Mouse (Mus musculus): Measurements from ENCODE around the gene Rpl9-ps6. TPM values are rescaled to one million over a fixed set of nuclear protein-coding genes. Genes with fewer than 3 reads are reported as not detected.
"Not testable (repeated sequence)": the region's sequence is repeated elsewhere in the genome, so short reads cannot be mapped to it uniquely, and the experiment has no call there.

Rpl9-ps6 gene
- polyA plus RNA-seq, 1 experiment, result not detected

DNA sequence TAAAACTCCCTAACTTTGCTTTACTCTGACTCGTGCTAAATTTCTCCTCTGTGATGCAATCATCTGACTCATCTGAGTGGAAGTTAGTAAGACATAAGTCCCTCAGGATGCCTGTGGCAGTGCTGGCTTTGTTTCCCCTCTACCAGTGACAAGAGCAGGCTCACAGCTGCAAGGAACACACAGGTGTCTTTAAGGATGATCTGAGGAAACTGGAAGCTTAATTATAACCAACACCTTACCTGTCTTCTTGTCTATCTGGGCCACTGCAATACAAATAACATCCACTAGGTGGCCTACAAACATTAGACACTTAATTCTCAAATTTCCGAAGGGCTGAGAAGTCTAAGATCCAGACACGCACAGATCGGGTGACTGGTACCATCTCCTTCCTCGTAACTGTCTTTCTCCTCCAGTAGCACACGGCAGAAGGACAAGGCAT is 3.7 kb upstream of the Rpl9-ps6 start:
- WGBS, result 15% methylated on average over 6 of the region's 6 CpGs
- H3K27ac ChIP-seq (ENCODE audit: insufficient read depth, low read depth, low read length), result no peak overlapping the region
- TF ChIP-seq POLR2A (IDR thresholded peaks at IDR 0.05; ENCODE audit: insufficient read depth, low read depth, low read length) (no peak), CTCF (IDR thresholded peaks at IDR 0.05; ENCODE audit: insufficient read depth, low read depth, low read length) (no peak)
- no peaks in the 10 kb centered on the region for H3K4me1 ChIP-seq (ENCODE audit: control insufficient read depth, insufficient read depth, low read length)
- no peak overlapping the region for H3K4me3 ChIP-seq (ENCODE audit: insufficient read depth, low read depth, low read length)

DNA sequence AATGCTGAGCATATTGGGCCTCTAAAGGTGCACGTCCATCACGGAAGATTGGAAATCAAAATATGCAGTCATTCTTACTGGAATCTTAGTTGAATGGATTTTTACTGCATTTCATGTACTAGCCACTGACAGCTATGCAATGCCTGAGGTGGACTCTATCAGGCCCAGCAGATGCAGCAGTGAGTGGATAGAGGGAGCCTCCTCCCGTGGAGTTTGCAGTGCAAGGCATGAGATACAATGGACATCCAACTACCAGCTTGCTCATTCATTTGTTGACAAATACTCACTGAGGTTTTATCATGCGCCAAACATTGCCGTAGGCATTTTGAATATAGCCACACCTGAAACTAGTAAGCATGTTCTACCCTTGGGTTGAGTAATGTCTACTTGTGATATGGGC is 947 bp upstream of the Rpl9-ps6 start:
- no peak overlapping the region for H3K27ac ChIP-seq (ENCODE audit: insufficient read depth, low read depth, low read length)
- H3K4me1 ChIP-seq (ENCODE audit: control insufficient read depth, insufficient read depth, low read length), result no peaks in the 10 kb centered on the region
- 94% methylated on average over 5 of the region's 5 CpGs for WGBS
- TF ChIP-seq POLR2A (IDR thresholded peaks at IDR 0.05; ENCODE audit: insufficient read depth, low read depth, low read length), result no peak
- TF ChIP-seq CTCF (IDR thresholded peaks at IDR 0.05; ENCODE audit: insufficient read depth, low read depth, low read length), result no peak
- no peak overlapping the region for H3K4me3 ChIP-seq (ENCODE audit: insufficient read depth, low read depth, low read length)

DNA sequence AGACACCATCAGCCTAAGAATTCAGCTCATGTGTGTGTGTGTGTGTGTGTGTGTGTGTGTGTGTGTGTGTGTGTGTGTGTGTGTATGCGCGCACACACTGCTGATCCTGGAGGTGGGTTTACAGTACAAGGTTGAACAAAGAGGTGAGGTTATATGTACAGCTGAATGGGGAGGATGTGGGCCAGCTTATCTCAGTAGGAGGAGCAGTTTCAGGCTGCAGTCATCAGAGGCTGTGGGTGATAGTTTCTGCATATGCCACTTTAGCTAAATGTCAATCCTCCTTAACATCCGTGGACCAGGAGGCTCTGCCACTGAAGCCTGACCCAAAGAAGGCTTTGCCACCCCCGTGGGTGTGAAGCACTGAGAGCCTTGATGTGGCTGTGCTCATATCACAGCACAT is 1.1 kb downstream of the Rpl9-ps6 start:
- no peak overlapping the region for H3K27ac ChIP-seq (ENCODE audit: insufficient read depth, low read depth, low read length)
- no peak for TF ChIP-seq POLR2A (IDR thresholded peaks at IDR 0.05; ENCODE audit: insufficient read depth, low read depth, low read length)
- TF ChIP-seq CTCF (IDR thresholded peaks at IDR 0.05; ENCODE audit: insufficient read depth, low read depth, low read length), result no peak
- H3K4me1 ChIP-seq (ENCODE audit: control insufficient read depth, insufficient read depth, low read length), result no peaks in the 10 kb centered on the region
- H3K4me3 ChIP-seq (ENCODE audit: insufficient read depth, low read depth, low read length), result no peak overlapping the region
- 85% methylated on average over 4 of the region's 4 CpGs for WGBS

DNA sequence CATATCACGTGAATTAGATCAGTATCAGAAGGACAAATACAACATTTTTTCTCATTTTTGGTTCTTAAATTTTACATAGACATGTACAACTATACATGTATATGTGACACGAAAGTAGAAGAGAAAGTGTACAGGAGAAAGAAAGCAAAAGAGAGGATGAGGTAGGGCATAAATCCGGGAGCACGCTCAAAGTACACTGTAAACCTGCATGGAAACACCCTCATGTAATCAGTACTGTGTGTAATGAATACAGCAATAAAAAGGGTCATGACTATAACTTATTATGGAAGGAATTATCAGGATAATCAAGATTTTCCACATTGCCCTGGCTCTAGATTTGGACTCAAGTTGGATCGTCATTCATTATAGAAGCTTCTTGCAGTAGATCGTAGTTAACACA is 3.3 kb downstream of the Rpl9-ps6 start:
- Histone ChIP-seq H3K4me1 (ENCODE audit: control insufficient read depth, insufficient read depth, low read length) (no peaks in the 10 kb centered on the region), H3K27ac (ENCODE audit: insufficient read depth, low read depth, low read length) (no peak overlapping the region), H3K4me3 (ENCODE audit: insufficient read depth, low read depth, low read length) (no peak overlapping the region)
- WGBS, result 95% methylated on average over 6 of the region's 6 CpGs
- no peak for TF ChIP-seq CTCF (IDR thresholded peaks at IDR 0.05; ENCODE audit: insufficient read depth, low read depth, low read length)
- no peak for TF ChIP-seq POLR2A (IDR thresholded peaks at IDR 0.05; ENCODE audit: insufficient read depth, low read depth, low read length)

GRCm38 (mm10) chr19:32457631-32458030 is 8.7 kb downstream of the Rpl9-ps6 start:
- 90% methylated on average over 8 of the region's 8 CpGs for WGBS
- H3K4me3 ChIP-seq (ENCODE audit: insufficient read depth, low read depth, low read length), result not testable (repeated sequence)

DNA sequence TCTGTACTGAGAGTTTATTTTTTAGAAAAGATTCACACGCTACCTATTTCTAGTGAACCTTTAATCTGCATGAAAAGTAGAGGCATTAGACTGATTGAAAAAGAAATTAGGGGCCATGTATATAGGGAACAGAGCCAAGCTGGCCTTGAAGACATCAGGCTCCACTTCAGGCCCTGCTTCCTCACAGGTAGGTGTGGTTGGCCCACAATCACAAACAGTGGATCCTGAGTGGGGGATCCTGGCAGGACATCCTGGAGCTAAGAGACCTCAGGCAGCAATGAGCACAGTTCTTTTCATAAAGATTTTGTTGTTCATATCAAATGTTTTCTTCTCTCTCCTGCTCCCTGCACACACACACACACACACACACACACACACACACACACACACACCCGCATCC is 9.6 kb downstream of the Rpl9-ps6 start:
- 69% methylated on average over 2 of the region's 2 CpGs for WGBS

More at GRCm38 (mm10) chr19:32457631-32458030, 8.7 kb downstream of the Rpl9-ps6 start:
- H3K27ac ChIP-seq (ENCODE audit: insufficient read depth, low read depth, low read length); H3K4me1 ChIP-seq (ENCODE audit: control insufficient read depth, insufficient read depth, low read length): not testable (repeated sequence)

DNA sequence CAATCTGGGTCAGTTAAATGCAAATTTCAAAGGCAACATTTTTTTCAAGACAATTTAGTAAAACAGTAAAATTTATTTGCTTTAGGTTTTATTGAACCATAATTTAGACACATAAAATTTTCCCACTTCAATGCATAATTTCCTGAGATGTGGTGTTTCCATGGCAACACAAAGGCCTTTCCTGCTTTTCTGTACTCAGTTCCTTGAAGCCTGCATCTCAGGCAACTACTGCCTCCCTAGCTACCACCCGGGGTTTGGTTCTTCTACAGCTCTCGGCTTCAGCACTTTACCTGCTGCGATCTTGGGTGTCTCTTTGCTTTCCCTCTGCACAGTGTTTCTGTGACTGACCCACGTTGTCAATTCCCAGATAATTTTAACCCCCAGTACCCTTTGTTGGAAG is 14.1 kb downstream of the Rpl9-ps6 start:
- 49% methylated on average over 4 of the region's 4 CpGs for WGBS
- H3K27ac ChIP-seq (ENCODE audit: insufficient read depth, low read depth, low read length), result no peak overlapping the region
- TF ChIP-seq CTCF (IDR thresholded peaks at IDR 0.05; ENCODE audit: insufficient read depth, low read depth, low read length) (no peak), POLR2A (IDR thresholded peaks at IDR 0.05; ENCODE audit: insufficient read depth, low read depth, low read length) (no peak)
- H3K4me1 ChIP-seq (ENCODE audit: control insufficient read depth, insufficient read depth, low read length), result peaks cover 2% of the 10 kb centered on the region; the same call in 1 of the 2 replicates
- no peak overlapping the region for H3K4me3 ChIP-seq (ENCODE audit: insufficient read depth, low read depth, low read length)

More for the DNA sequence above, 9.6 kb downstream of the Rpl9-ps6 start:
- Histone ChIP-seq H3K4me3 (ENCODE audit: insufficient read depth, low read depth, low read length) (no peak overlapping the region), H3K27ac (ENCODE audit: insufficient read depth, low read depth, low read length) (no peak overlapping the region), H3K4me1 (ENCODE audit: control insufficient read depth, insufficient read depth, low read length) (peaks cover 2% of the 10 kb centered on the region; the same call in 1 of the 2 replicates)
- TF ChIP-seq POLR2A (IDR thresholded peaks at IDR 0.05; ENCODE audit: insufficient read depth, low read depth, low read length), result no peak
- no peak for TF ChIP-seq CTCF (IDR thresholded peaks at IDR 0.05; ENCODE audit: insufficient read depth, low read depth, low read length)

DNA sequence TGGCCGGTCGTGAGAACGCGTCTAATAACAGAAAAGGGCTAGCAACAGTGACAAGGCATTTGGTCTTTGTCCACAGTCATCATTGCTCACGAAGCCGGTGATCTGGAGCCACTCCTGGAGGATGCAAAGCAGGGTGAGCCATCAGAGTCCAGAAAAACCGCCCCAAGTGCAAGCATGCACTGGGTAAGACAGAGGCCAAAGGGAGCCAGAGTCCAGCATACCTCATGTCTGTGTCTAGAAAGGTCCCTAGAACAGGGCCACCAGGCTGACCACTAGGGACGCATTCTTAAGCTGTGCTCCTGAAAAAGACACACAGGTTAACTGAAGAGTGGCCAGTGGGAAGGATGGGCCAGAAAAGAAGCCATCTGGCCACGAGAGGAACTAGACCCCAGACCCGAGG is 17.4 kb downstream of the Rpl9-ps6 start:
- Histone ChIP-seq H3K27ac (ENCODE audit: insufficient read depth, low read depth, low read length) (no peak overlapping the region), H3K4me3 (ENCODE audit: insufficient read depth, low read depth, low read length) (no peak overlapping the region), H3K4me1 (ENCODE audit: control insufficient read depth, insufficient read depth, low read length) (no peaks in the 10 kb centered on the region)
- no peak for TF ChIP-seq CTCF (IDR thresholded peaks at IDR 0.05; ENCODE audit: insufficient read depth, low read depth, low read length)
- no peak for TF ChIP-seq POLR2A (IDR thresholded peaks at IDR 0.05; ENCODE audit: insufficient read depth, low read depth, low read length)
- WGBS, result 94% methylated on average over 10 of the region's 10 CpGs

DNA sequence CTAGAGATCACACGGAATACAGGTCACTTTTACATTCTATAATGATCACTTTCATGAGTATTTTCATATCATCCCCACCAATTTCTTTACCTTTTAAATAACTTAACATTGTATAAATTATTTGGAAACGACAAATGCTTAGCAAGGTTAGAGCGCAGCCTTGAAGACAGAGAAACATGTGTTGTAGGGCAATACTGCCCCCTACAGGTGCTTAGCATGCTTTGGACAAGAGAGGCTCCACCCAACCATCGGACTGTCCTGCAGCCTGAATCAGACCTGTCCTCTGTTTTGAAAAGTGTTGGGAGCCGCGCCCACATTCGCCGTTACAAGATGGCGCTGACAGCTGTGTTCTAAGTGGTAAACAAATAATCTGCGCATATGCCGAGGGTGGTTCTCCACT is 24.8 kb downstream of the Rpl9-ps6 start:
- TF ChIP-seq CTCF (IDR thresholded peaks at IDR 0.05; ENCODE audit: insufficient read depth, low read depth, low read length) (no peak), POLR2A (IDR thresholded peaks at IDR 0.05; ENCODE audit: insufficient read depth, low read depth, low read length) (no peak)
- 97% methylated on average over 11 of the region's 11 CpGs for WGBS
- no peaks in the 10 kb centered on the region for H3K4me1 ChIP-seq (ENCODE audit: control insufficient read depth, insufficient read depth, low read length)
- no peak overlapping the region for H3K27ac ChIP-seq (ENCODE audit: insufficient read depth, low read depth, low read length)
- H3K4me3 ChIP-seq (ENCODE audit: insufficient read depth, low read depth, low read length), result no peak overlapping the region

DNA sequence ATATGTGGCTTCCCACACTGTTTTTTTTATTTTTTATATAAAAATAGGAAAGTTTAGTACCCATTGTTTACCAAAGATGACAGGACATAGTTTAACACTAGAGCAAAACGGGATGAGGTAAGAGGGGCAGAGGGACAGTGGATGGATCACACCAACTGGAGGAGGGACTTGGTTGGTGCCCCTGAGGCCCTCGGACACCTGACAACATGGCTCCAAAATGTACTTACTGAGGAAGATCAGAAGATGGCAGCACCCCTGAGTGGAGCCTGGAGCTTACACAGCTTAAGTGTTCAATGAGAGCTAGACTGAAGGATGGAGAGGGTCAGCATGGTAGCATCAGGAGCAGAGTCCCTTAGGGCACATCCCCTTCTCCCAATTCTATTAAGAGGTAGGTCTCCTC is 27.0 kb downstream of the Rpl9-ps6 start:
- 82% methylated on average over 2 of the region's 2 CpGs for WGBS
- TF ChIP-seq CTCF (IDR thresholded peaks at IDR 0.05; ENCODE audit: insufficient read depth, low read depth, low read length) (no peak), POLR2A (IDR thresholded peaks at IDR 0.05; ENCODE audit: insufficient read depth, low read depth, low read length) (no peak)
- no peak overlapping the region for H3K27ac ChIP-seq (ENCODE audit: insufficient read depth, low read depth, low read length)
- H3K4me1 ChIP-seq (ENCODE audit: control insufficient read depth, insufficient read depth, low read length), result no peaks in the 10 kb centered on the region
- no peak overlapping the region for H3K4me3 ChIP-seq (ENCODE audit: insufficient read depth, low read depth, low read length)

Measured in olfactory bulb, adult 2 months (tissue).